Mouse (Mus musculus): ENCODE results near the gene Pcyt1b. TPM values are rescaled to one million over a fixed set of nuclear protein-coding genes. Genes with fewer than 3 reads are reported as not detected.

Pcyt1b gene
- polyA plus RNA-seq (2017; shearing (Covaris generic)): not detected

DNA sequence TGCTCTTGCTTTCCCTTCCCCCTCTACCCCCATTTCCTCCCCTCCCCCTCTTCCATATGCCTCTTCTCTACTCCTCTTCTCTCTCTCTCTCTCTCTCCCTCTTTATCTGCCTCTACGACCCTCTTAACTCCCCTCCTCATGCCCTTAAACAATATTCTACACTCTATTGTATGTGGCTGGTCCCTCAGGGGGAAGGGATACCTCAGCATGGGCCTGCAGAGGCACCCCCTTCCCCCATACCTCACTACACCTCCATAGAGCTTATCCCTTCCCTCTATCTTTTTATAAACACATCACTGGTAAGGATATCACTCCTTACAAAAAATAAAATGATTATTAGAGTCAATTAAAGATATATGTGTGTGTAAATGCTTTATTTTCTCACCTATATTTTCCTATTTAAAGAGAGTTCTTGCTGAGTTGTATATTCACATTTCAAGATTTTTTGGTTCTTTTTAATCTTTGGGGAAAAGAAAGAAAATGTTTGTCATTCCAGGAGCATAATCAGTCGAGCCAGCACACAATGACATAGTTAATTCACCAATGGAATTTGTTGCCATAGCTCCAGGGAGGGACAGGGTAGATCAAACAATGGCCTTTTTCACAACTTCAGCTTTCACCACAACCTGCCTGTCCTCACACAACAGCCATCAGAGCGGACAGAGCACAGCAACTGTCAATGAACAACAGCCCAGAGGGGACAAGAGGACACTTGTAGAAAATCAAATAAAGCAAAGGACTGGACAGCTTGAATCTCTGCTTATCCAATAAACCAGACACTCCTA lies at the start of gene Pcyt1b:
Gene Pcyt1b, plus strand, starts transcription at position 646 of the 785 bp plus-strand sequence.

DNA sequence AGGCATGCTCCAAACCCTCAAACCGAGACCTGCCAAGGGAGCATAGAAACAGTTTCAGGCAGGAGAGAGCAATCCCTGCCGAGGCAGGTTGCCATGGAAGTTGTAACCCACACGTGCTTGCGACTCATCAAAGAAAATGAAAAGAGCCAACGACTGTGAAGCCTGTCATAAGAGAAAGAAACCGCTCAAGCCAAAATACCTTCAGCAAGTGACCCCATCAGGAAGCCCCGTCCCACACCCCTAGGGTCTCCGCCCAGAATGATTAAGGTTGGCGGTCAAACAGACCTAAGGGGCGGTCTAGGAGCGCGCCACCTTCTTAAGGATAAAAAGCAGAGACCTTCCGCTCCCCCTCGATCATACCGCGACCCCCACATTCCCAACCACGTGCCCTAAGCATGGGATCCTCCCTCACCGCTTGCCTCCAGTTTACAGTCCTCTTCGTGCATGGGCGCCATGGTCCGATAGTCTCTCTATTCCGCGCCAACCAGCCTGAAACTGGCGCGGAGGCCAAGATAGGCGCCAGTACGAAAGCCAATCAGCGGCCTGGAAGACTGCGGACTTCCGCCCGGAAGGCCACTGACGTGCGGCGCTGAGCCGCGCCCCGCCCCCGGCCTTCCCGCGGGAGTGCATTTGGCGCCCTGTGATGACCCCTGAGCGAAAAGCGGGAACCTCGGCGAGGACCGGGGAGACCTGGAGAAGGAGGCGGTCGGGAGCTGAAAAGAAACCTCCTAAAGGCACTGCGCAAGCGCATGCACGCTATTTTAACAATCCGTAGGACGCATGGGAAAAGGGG lies 22.8 kb upstream of the Pcyt1b start, which contains the start of gene Pola1:
Gene Pola1, minus strand, starts transcription at position 499 of the 793 bp plus-strand sequence.

Other genes with a start within 250 kb of the Pcyt1b start
- gene Pola1, start 22.7 kb upstream of the Pcyt1b start, polyA plus RNA-seq (2017; shearing (Covaris generic)): 6.8 TPM
- gene Pdk3, start 177.3 kb downstream of the Pcyt1b start, polyA plus RNA-seq (2017; shearing (Covaris generic)): 28.7 TPM